Mouse (Mus musculus) small intestine, adult 10 weeks (tissue): ENCODE measurements around the gene Smg5. TPM values are rescaled to one million over a fixed set of nuclear protein-coding genes. Genes with fewer than 3 reads are reported as not detected.

Experiments
- polyA plus RNA-seq: library from polyadenylated mRNA; stranded (reverse); fragments of 350-450 nt; fragmentation: Illumina TruSeq; extraction: RNeasy Lipid Tissue Mini Kit (QIAGEN cat#74804); gene quantifications from one replicate; pipeline ENCODE4 v1.2.3, GENCODE M21; 2014; ENCODE audit warnings: low replicate concordance

Gene Smg5
- polyA plus RNA-seq, result 16.8 TPM

DNA sequence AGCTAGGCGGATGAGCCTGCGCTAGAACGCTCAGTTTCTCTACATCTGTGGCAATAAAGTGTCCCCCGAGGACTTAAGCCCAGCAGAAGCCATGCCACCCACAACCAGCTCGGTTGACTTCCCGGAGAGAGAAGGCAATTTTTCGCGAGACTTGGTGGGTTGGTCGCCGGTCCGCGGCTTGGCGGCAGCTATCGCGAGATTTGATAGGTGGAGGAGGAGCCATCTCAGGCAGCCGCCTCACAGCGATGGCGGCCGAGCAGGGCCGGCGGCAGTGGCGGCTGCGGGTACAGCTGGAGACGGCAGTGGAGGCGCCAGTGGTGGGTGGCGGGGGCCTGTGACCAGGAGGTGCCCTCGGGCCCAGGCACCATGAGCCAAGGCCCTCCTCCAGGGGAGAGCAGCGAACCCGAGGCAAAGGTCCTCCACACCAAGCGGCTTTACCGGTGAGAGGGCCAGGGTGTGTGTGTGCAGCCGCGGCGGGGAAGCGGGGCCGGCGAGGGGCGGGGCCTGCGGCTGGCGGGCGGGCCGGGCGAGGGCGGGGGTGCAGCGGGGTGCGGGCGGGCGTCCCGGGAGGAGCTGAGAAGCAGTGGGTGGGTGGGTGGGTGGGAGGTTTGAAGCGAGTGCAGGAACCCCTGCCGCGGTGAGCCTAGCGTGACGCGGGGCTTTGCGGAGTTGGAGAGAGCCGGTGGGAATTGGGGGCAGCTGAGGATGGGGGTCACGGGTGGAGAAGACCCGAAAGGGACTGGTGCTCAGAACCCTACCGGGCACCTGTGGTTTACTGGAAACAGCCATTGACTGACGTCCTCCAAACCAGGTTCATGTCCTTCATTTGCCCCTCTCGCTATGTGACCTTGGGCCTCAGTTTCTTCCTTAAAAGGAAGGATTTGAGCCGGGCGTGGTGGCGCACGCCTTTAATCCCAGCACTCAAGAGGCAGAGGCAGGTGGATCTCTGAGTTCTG, at the start of gene Smg5, which contains the start of gene Tmem79:
TSS of gene Smg5 (plus strand) at position 203 of the 956 bp plus-strand sequence.
TSS of gene Tmem79 (minus strand) at position 91 of the 956 bp plus-strand sequence.

DNA sequence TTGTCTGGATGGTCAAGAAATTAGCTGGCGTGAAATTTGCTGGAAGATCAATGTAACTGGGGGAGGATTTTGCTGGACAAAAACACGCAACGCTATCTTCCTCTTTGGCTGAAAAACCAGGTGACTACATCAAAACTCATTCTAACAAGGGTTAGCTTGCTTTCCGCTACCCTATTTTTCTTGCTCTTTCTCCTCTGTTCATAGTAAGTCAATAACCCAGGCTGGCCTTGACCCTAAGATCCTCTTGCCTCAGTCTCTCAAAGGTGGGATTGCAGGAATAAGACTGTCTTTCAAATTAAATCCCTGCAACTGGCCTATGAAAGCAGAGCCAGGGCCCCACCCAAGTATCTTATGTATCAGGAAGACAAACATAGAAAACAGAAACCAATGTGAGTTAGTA, 49.0 kb upstream of the Smg5 start, which contains the start of gene Gm38392:
TSS of gene Gm38392 (minus strand) at position 101 of the 400 bp plus-strand sequence.

DNA sequence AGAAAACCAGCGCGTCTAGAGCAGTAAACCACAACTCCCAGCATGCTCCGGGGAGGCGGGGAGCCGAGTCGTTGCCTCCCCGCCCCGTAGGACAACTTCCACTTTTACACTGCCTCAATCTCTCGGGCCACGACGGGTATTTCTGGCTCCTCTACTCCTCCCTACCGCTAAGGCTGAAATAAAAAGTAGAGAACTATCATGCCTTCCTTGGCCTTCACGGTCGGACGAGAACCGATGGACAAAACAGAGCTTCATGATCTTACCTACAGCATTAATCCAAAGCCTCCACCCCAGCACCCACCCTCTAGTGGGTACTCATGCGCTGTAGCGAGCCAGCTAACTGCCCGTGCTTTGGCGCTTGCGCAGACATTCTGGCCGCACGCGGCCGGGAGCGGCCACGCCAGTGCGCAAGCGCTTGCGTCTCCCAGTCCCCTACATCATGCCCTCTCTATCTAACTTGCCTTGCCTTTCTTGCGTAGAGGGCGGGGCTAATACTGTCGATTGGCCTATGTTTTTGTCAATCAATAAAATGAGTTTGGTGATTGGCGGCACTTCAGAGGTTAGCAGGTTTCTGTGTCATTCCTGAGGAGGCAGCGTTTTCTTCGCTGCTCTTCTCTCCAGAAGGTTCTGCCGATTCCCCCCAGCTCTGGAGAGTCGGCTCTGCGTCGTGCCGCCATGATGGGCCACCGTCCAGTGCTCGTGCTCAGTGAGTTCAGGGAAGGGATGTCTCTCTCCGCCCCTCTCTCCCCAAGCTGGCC, 39.3 kb upstream of the Smg5 start, which contains the start of the genes Tsacc and Cct3:
TSS of gene Tsacc (minus strand) at position 439 of the 758 bp plus-strand sequence.
TSS of gene Cct3 (plus strand) at position 556 of the 758 bp plus-strand sequence.

DNA sequence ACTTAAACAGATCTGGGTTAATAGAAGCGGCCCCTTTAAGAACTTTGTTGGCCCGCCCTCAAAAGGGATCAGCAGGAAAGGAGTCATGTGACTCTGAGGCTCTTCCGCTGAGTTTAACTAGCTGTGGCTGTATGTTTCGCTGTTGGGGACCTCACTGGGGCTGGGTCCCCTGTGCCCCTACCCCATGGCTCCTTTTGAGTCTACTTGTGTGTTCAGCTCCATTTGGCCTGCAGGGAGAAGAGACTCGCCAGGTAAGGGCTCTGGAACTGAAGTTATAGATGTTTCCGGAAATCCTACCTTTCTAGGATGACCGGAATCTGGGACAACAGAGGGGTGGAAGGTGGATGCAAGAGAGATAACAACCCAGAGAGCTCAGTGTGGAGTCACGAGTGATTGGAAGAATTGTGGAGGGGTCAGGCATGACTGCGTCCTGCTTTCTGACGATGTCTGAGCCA, 11.1 kb upstream of the Smg5 start, which contains the start of gene Glmp:
TSS of gene Glmp (plus strand) at position 73 of the 455 bp plus-strand sequence.

DNA sequence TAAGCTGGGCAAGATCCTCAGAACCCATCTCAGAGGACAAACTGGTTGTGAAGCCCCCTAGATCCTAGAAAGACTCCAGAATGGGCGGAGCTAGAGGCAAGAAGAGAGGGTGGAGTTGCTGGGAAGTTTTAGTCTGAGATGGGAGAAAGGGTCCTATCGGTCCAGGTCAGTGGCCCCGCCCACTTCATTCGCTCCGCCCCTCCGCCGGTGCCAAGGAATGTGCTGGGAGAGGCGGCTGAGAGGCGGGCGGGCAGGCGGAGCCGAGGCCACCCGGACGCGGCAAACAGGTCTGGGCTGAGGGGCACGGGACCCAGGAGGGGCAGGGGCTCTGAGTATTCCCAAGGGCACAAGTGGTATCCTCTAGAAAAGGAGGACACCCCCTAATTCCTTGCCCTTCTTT, 28.3 kb downstream of the Smg5 start, which contains the start of gene Paqr6:
TSS of gene Paqr6 (plus strand) at position 248 of the 400 bp plus-strand sequence.

DNA sequence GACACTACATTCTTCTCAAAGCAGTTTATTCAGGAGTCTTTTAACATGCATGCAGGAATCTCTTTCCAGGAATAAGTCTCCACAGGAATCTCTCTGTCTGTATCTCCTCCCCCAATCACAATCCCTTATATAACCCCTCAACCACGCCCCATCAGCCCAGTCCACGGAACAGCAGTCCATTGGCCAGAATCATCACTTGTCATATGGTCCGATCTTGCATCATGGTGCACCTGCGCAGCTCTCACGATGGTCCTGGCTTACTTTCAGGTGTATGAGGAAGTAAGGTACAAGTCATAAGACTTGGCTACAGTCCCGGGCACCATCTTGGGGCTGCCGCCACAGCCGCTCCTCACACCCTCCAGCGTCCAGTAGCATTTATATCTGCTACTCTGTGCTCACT, 36.6 kb downstream of the Smg5 start, which contains the start of gene Bglap3:
TSS of gene Bglap3 (minus strand) at position 101 of the 400 bp plus-strand sequence.

DNA sequence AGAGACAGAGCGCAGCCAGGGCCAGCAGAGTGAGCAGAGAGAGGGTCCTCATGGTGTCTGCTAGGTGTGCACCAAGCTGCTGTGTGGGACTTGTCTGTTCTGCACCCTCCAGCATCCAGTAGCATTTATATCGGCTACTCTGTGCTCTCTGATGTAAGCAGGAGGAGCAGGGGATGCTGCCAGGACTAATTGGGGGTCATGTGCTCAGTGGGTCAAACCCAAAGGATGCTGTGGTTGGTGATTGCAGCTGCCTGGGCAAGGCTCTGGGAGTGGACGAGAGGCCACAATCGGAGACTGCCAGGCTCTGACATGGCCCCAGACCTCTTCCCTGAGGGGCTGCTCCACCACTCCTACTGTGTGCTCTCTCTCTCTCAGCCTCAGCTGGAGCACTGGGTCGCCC, 42.5 kb downstream of the Smg5 start, which contains the start of gene Bglap2:
TSS of gene Bglap2 (minus strand) at position 101 of the 400 bp plus-strand sequence.

DNA sequence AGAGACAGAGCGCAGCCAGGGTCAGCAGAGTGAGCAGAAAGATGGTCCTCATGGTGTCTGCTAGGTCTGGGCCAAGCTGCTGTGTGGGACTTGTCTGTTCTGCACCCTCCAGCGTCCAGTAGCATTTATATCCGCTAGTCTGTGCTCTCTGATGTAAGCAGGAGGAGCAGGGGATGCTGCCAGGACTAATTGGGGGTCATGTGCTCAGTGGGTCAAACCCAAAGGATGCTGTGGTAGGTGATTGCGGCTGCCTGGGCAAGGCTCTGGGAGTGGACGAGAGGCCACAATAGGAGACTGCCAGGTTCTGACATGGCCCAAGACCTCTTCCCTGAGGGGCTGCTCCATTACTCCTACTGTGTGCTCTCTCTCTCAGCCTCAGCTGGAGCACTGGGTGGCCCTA, 48.3 kb downstream of the Smg5 start, which contains the start of gene Bglap:
TSS of gene Bglap (minus strand) at position 101 of the 400 bp plus-strand sequence.

DNA sequence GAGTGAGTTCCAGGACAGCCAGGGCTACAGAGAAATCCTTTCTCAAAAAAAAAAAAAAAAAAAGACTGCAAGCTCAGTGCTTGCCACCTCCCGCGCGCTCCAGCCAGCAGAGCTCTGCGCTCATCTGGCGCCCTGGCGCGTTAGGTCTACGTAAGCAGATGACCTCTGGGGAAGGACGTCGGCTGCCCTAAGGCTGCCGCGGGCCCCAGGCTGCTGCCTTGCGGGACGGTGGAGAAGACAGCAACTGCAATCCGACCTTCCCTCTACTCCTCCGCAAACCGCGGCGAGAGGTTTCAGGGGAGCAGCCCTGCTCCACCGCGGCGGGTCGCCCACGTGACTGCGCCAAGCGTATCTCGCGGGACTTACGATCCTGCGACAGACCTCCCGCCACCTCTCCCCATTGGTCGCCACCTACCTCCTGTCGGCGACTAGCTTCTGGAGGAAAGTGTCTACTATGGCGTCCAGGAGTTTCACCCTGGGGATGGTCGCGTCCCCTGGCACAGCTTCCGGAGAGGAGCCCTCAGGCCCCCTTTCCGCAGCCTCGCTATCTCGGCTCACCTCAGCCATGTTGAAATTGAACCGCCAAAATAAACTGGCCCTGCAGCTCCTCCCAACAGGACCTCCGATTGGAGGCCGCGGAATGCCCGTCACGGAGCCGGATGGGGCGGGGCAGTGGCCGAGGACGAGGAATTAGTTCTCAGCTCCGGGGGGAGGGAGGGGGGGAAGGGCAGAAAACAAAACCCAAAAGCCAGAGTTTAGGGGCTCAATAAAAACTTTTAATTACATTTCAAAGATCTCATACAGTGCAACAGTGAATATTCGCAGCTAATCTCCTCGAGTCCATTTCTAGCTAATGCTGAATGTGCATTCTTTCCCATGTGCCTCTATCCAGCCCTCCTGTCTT, 73.9 kb downstream of the Smg5 start, which contains the start of gene Pmf1:
TSS of gene Pmf1 (minus strand) at position 591 of the 904 bp plus-strand sequence.

Other genes starting within 250 kb of the Smg5 start
- 7.2 TPM for gene Mef2d, start 193.9 kb upstream of the Smg5 start, polyA plus RNA-seq
- not detected for gene Rhbg, start 81.6 kb upstream of the Smg5 start, polyA plus RNA-seq
- not detected for gene Gm38392, start 49.0 kb upstream of the Smg5 start, polyA plus RNA-seq
- gene Tsacc, start 39.3 kb upstream of the Smg5 start, polyA plus RNA-seq, result 2.2 TPM
- 58.0 TPM for gene Cct3, start 39.1 kb upstream of the Smg5 start, polyA plus RNA-seq
- 1.4 TPM for gene Glmp, start 11.2 kb upstream of the Smg5 start, polyA plus RNA-seq
- gene Tmem79, start 112 bp upstream of the Smg5 start, polyA plus RNA-seq, result 1.3 TPM
- gene Paqr6, start 28.3 kb downstream of the Smg5 start, polyA plus RNA-seq, result not detected
- not detected for gene Bglap3, start 36.5 kb downstream of the Smg5 start, polyA plus RNA-seq
- not detected for gene Bglap2, start 42.4 kb downstream of the Smg5 start, polyA plus RNA-seq
- gene Bglap, start 48.2 kb downstream of the Smg5 start, polyA plus RNA-seq, result not detected
- gene Pmf1, start 74.1 kb downstream of the Smg5 start, polyA plus RNA-seq, result 3.2 TPM
- gene Slc25a44, start 88.9 kb downstream of the Smg5 start, polyA plus RNA-seq, result 17.2 TPM
- 95.3 TPM for gene Sema4a, start 124.9 kb downstream of the Smg5 start, polyA plus RNA-seq
- gene Lmna, start 173.7 kb downstream of the Smg5 start, polyA plus RNA-seq, result 3.3 TPM
- 0.37 TPM for gene Mex3a, start 196.1 kb downstream of the Smg5 start, polyA plus RNA-seq
- gene Rab25, start 212.0 kb downstream of the Smg5 start, polyA plus RNA-seq, result 4.3 TPM
- 2.2 TPM for gene Lamtor2, start 216.8 kb downstream of the Smg5 start, polyA plus RNA-seq
- 12.7 TPM for gene Ubqln4, start 217.5 kb downstream of the Smg5 start, polyA plus RNA-seq
- gene Ssr2, start 239.6 kb downstream of the Smg5 start, polyA plus RNA-seq, result 19.5 TPM